Mouse (Mus musculus): ENCODE data around the gene Prkn. TPM values are rescaled to one million over a fixed set of nuclear protein-coding genes. Genes with fewer than 3 reads are reported as not detected.
A peak's percentile ranks its signal among the peaks of the same experiment; 100 is the strongest.

Prkn gene
- total RNA-seq, 2 experiments from 2014 or later, result 16.9 to 17.7 TPM

DNA sequence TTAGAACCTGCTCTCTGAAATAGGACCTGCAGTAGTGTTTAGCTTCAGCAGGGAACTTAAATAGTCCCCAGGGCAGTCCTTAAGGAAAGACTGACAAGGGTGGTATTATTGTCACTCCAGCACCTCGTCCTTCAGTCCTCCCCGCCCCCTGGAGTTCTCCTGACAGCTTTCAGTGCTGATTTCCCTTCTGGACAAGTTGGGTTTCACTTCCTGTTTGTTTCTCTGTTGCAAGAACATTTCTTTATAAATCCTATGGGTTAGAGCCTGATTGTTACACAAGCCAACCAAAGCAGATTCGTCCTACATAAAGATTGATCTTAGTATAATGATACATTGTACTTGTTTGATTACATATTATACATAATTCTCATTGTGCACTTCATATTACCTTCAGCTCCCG is 142.0 kb downstream of the Prkn start:
- no peak for DNase-seq (ENCODE audit: low spot score in 2 of 2)

DNA sequence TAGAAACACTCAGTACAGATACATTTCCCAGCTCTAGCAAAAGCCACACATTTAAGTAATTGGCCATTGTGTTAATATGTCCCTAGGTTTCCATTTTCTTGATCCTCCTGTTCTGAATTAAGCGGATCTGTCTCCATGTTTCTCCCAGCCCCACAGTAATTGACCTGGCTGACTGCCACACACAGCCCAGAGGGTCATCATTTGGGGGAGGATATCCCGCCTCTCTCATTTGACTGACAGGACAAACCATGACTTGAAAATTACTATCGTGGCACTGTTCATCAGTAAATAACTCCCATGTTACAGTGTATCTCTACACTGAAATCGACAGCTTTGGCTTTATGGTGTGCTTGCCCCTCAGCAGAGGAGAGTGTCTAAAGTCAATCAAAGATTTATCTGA is 146.9 kb downstream of the Prkn start:
- no peak for DNase-seq (ENCODE audit: low spot score in 2 of 2)

DNA sequence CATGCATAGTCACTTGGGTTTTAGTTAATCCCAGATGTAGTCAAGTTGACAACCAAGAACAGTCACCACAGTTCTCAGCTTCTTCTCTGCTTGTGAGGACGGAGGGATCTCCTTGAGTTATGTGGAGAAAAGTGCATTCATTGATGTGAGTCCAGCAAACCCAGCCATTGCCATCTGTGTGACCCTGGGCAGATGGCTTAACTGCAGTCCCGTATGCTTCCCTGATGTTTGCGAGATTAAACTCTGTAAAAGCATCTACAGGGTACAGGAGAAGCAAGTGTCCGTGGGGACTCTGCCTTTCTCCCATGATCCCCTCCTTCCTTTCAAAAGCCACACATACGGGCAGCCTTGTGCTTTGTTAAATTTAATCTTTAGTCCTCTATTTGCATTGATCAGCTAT is 157.1 kb downstream of the Prkn start:
- no peak for DNase-seq (ENCODE audit: low spot score in 2 of 2)

DNA sequence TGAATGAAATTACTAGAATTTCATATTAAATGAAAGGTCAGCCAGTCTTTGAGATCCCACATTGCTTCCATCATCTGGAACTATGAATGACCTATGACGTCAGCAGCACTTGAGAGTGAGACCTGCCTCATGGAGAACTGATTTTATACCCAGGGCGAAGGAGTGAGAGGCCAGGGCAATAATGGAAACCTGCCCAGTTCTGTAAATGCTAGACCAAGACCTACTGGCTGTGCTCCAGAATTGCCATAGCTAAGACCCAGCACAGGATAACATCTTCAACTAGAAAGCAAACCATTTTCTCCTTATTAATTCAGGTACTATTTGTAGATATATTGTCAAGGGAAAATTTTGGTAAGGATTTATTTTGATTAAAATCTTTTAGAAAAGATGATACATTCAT is 183.2 kb downstream of the Prkn start:
- DNase-seq (ENCODE audit: low spot score in 2 of 2), result no peak

DNA sequence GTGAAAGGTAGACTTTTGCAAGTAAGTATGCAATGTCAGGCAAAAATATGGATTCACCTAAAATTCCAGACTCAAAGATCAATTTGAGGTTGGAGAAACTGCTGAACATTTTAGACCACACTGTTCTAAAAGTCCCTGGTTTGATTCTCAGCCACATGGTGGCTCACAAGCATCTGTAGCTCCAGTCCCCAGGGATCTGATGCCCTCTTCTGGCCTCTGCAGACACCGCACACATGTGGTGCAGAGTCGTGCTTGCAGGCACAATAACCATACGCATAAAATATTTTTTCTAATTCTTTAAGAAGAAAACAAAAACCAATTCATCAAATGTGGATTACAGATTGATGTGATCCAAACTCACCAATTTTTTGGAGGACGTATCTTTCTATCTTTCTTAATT is 189.2 kb downstream of the Prkn start:
- no peak for DNase-seq (ENCODE audit: low spot score in 2 of 2)

DNA sequence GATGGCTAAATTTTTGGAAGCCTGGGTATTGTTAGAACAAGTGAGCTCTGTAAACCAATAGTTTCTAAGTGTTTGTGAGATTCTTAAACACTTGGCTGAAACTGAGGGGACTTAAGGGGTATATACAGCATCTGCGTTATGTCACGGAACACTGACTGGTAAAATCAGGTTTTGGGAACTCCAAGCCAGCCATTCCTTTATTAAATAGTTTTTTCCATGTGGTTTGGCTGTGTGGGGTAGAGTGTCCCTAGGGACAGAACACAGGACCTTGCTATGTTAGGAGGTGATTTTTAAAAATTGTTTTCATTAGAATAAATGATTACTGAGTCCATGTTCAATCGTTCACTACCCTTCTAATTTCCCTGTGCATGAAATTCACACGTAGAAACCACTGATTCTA is 190.8 kb downstream of the Prkn start:
- DNase-seq (ENCODE audit: low spot score in 2 of 2), result no peak

DNA sequence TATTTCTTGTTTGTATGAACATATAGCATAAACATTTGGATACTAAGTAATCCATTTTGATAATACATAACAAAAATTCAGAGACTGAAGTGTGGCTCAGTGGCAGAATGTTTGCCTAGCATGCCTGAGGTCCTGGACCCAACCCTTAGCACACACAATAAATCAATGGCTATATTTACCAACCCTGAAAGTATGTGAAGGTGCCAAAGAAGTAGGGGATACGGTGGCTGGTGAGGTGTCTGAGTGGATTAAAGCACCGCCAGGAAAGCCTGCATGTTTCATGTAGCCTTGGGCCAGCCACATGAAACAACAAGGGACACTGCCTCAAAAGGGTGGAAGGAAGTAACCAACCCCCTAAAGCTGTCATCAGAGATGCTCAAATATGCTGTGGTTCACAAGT is 192.2 kb downstream of the Prkn start:
- no peak for DNase-seq (ENCODE audit: low spot score in 2 of 2)

DNA sequence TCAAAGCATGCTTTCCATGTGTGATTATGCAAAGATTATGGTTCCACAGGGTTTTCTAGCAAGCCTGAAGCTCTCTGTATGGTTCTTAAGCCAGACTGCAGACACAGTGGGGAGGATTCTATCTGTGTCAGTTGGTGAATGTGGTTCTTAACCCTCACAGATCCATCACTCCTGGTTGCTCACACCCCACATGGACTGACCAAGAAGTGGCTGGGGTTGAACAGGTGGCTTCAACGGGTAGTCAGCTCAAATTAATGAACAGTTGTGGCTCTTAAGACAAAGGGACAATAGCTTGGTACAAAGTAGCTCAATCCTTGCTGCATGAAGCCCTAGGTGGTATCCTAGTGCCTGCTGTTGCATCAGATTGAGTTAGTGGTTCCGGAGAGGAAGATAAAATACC is 193.4 kb downstream of the Prkn start:
- no peak for DNase-seq (ENCODE audit: low spot score in 2 of 2)

DNA sequence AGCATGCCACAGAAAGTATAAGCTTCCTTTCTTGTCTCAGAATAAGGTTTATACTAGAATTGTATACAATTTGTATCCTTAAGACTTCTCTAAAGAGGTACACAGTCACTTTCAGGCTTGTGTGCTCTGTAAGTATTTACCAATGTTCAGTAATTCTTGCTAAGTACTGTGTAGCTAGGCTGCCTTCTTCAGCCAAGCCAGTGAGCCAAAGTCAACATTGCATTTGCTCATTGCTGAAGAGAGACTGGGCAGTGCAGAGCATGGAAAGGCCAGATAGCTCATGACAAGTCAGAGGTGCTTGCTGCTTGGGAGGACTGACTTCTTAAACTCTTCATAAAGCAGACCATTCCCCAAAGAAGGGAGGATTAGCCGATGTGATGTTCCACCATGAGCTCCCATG is 198.1 kb downstream of the Prkn start:
- DNase-seq (ENCODE audit: low spot score in 2 of 2), result no peak

DNA sequence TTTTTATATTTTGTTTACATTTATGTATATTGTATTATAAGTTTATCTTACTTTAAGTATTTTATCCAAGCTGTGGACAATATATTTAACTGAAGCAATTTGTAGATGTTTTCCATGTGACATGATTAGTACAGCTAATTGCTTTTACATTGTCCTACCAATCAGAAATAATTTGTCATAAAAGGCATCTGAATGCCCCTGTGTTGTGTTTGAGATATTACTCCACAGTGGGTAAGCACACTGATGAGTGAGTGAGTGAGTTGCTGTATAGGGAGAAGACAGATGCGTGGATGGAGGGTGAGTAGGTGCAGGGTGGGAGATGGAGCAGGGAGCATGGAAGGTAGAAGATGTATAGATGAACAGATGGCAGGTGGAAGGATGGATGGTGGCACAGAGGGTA is 218.8 kb downstream of the Prkn start:
- DNase-seq (ENCODE audit: low spot score in 2 of 2), result no peak

DNA sequence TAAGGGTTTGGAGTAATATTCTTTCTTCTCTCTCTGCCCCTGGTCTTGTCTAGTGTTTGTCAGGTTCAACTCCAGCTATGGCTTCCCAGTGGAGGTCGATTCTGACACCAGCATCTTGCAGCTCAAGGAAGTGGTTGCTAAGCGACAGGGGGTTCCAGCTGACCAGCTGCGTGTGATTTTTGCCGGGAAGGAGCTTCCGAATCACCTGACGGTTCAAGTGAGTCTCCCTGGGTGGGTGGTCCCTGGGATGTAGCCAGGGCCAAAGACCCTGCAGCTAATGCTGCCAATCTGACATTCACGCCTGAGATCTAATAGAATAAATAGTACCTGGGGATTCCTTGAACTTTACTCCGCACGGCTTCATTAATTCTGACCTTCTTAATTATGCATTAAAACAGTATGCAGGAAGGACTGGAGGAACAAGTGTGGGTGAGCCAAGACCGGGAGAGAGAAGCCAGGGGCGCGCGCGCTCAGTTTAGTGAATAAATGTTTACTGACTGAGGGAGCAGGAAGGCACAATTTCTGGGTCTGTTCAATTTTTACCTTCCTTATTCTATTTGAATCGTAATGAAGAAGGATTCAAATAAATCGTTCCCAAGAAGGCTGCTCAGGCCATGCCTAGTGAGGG is 227.0 kb downstream of the Prkn start:
- no peak for DNase-seq (ENCODE audit: low spot score in 2 of 2)

DNA sequence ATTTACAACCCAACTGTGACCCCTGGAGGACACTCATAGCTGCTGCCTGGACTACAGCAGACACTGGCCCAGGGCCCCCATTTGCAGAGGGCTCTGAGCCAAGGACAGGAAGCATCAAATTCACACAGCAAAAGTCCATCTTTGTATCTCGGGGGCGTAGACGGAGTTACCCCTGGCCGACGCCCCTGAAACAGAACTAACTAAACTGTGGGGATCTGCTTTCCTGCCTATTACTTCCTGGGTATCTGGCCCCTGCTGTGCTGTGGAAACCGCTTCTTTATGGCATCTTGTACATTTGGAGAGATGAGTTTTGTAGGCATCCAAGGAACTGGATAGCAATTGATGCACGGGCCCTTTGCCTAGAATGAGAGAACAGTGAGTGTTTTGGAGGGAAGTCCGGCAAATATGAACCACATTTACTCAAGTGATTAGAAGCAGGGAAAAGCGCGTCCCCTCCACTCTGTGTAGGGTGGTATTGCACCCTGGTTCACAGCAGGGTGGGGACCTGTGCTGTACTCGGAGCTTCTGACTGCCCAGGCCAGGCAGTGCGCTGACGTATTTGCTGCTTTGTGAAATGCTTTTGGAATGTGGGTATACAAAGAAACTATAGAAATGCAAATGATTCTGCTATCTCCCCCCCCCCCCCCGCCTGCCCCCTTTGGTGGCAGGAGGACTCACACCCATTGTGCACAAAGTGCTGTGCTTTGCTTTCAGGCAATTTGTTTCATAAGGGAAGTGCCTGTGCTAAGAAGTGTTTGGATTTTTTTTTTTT is 227.7 kb downstream of the Prkn start:
- DNase-seq (ENCODE audit: low spot score in 2 of 2), result peak; percentile 48 to 70

DNA sequence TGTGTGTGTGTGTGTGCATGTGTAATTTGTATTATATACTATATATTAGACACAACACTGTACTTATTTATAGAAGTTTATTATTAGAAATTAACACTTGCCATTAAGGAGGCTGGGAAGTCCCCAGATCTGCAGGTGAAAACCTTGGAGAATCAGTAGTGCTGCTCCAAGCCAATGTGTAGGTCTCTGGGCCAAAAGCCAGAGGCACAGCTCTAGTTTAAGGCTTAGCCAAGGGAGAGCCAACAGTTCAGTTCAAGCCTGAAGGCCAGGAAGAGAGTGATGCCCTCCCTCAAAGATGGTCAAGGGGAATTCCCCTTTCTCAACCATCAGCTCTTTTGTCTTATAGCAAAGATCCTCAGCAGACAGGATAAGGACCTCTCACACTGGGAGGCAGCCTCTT is 230.8 kb downstream of the Prkn start:
- no peak for DNase-seq (ENCODE audit: low spot score in 2 of 2)

DNA sequence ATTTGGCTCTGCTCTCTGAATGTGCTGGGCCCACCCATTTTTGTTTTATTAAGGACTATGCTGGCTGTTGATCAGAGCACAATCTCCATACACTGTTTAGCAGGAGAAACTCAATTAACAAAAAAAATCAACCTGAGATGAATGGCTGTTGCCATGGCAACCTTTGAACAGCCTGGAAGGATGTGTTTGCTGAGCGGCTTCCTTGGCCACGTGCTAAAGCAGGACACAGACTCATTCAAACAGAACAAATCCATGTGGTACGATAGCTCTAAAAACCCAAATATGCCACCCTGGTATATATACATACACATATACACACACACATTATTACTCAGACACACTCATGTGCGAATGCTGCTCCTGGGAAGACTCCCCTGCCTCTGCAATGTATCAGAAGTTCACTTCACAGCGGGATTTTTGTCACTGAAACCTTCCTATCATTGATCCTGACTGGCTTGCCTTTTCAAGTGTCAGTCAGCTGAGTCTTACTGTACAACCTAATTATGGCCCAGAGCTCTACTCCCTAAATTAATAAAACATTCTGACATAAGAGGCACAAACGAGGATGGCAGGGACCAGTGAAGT is 236.2 kb downstream of the Prkn start:
- no peak for DNase-seq (ENCODE audit: low spot score in 2 of 2)

DNA sequence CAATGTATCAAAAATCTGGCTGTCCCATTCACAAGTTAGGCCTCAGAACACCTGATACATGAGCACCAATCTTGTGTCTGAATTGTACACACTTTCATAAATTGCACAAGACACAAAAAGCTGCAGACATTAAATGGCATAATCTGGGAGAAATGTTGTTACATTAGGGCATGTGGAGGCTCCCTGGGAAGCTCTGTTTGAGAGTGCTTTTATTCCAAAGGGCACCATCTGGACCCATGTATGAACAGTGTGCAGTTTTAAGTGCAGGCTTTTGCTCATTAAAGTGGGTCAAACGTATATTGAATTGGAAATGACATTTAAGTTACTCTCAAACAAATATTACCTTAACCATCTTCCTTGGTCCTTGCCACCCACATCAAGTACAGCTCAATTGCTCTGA is 246.3 kb downstream of the Prkn start:
- no peak for DNase-seq (ENCODE audit: low spot score in 2 of 2)

DNA sequence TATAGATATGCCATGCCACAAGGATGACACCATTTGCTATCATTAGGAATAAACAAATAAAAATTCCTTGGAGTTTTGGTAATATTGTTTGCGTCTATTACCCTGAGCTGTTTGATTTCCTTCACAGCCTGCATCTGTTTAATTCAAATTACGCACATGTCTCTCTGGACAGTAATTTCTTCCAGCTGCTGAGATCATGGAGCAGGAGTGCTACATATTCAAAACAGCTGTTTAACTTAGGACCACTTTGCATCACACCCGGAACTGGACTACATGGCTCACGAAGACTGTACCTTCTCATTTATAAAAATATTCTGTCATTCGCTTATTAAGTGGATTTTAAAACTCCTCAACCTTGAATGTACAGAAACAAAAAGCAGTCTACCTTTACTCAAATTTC is 246.9 kb downstream of the Prkn start:
- no peak for DNase-seq (ENCODE audit: low spot score in 2 of 2)

DNA sequence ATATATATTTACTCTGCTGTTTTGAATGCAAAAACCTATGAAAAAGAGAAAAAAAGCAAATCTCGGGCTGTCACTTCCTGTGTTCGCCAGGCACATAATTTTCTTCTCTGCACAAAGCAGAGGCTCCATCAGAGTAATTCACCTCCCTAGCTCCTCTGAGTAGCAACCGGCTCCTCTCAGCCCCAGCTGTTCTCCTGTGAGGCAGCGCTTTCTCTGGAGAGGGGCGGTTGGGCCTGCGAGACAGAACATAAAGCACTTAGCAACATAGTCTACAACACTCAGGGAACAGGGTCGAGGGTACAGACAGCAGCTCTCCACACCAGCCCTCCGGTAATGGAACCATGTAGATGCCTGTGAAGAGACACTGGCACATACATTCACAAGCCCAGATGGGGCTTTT is 247.6 kb downstream of the Prkn start:
- peak in 1 of 2 experiments; percentile 17 for DNase-seq (ENCODE audit: low spot score in 2 of 2)

DNA sequence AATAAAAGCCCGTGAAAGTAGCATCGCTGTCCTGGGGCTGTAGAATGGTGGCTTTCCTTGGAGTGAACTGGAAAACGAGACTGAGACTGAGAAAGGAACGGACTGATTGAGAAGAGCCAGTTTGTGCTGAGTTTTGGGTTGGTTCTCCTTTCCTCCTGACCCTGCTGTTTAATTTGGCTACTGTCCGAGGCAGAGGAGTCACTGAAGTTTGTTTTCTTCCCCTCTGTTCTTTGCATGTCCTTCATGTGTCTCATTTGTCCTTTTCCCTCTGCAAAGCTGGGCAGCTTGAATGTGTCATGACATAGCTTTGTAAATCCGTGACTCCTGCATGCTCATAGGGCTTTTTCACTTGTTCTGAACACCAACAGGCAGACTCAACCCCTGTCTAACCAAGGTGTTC is 249.2 kb downstream of the Prkn start:
- DNase-seq (ENCODE audit: low spot score in 2 of 2), result no peak

DNA sequence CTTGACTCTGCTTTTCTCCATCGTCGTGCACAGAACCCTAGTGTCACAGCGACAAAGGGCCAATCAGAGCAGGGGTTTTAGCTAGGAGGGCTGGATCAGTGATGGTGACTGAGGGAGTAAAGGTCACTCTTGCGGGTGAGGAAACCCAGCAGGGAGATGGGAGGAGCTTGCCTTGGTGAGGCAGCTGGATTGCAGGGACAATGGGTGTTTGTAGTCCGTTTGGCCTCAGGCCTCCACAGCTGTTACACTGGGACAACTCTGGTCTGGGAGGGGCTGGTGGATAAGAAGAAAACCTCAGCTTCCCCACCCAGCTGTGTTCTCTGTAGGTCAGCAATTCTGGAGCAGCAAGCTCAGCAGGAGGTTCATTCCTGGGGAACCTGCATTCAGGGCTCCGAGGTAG is 252.7 kb downstream of the Prkn start:
- peak; percentile 15 to 52 for DNase-seq (ENCODE audit: low spot score in 2 of 2)

DNA sequence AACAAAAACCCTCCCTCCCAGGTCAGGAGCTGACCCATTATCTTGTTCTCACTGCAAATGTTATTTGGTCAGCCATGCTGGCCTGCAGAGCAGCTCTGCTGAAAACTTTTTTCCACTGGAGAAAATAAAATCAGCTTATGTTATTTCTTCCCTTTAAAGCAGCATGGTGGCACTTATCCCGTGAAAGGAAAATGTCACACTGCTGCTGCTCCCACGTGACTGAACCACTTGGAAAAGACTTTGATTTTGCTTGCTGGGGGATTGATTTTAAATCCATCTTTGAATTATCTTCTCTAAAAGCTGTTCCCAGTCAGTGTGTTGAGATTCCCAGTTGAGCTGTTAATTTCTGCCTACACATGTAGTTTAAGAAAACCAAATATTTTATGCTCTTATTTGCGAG is 253.1 kb downstream of the Prkn start:
- no peak for DNase-seq (ENCODE audit: low spot score in 2 of 2)

DNA sequence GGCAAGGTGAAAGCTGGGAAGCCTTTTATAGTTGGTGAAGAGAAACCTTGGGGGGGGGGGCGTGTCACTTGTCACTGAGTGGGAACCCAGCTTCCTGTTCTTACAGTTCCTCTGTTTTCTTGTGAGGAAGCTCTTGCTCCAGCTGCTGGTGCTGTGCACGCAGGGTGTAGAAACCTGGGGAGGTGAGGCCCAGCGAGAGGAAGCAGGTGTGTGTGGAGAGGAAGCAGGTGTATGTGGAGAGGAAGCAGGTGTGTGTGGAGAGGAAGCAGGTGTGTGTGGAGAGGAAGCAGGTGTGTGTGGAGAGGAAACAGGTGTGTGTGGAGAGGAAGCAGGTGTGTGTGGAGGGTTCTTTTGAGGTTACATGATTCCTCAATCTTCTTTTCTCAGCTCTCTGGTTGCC is 266.8 kb downstream of the Prkn start:
- DNase-seq (ENCODE audit: low spot score in 2 of 2), result no peak

DNA sequence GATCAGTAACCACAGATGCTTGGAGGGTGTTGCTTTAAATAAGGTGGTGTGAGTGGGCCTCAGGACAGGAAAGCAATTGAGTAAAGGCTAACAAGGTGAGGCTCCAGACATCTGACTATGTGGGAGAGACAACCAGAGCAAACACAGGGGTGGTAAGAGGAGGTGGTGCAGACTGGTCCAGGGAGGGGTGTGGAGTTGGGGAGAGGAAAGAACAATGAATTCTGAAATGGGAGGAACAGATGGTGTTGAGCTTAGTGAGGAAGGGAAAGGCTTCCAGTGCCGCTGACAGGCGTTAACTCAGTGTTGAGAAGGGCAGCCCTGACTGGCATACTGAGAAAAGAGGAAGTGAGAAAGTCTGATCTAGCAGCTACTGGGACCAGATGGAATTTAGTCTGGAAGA is 267.7 kb downstream of the Prkn start:
- DNase-seq (ENCODE audit: low spot score in 2 of 2), result no peak

DNA sequence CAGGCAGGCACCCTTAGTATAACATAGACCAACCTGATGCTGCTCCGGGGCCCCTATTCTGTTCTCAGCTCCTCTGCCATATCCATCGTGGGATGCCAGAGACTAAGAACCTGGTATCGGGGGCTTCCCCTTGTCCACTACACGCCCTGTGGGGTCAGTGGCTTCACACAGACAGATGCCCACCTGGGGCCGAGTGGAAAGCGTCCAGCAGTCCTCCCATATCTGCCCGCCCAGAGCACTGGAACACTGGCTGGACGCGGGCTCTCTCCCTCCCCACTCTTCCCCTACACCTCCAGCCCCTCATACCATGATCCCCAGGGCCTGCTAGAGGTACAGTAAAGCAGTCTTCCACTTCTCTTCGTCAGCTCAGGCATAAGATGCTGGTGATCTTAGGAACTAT is 277.3 kb downstream of the Prkn start:
- no peak for DNase-seq (ENCODE audit: low spot score in 2 of 2)
